Mouse (Mus musculus) kidney, postnatal 14 days (tissue): Measurements from ENCODE around the gene Adamts8.

Experiments
- DNase-seq: peaks from one replicate; pipeline ENCODE4 v3.0.0; 2022; ENCODE audit warnings: mixed read lengths

The Adamts8 gene

GRCm38 (mm10) chr9:30922197-30922894 is 20.0 kb upstream of the Adamts8 start, which contains the start of gene Adamts15:
TSS of gene Adamts15 (minus strand) at chr9:30922452.
- DNase-seq: peak; percentile 88

- DNase-seq: no peak
Observed at GRCm38 (mm10) chr9:30928759-30929158, 13.6 kb upstream of the Adamts8 start.

GRCm38 (mm10) chr9:30932346-30932745 is 10.0 kb upstream of the Adamts8 start:
- no peak for DNase-seq

GRCm38 (mm10) chr9:30934827-30935226 is 7.5 kb upstream of the Adamts8 start:
- DNase-seq: no peak

GRCm38 (mm10) chr9:30936674-30937438 is 5.5 kb upstream of the Adamts8 start:
- peak; percentile 66 for DNase-seq

GRCm38 (mm10) chr9:30940328-30940727 is 2.0 kb upstream of the Adamts8 start:
- peak; percentile 90 for DNase-seq

GRCm38 (mm10) chr9:30943341-30943740 is 979 bp downstream of the Adamts8 start:
- no peak for DNase-seq

GRCm38 (mm10) chr9:30944234-30944633 is 1.9 kb downstream of the Adamts8 start:
- no peak for DNase-seq

- DNase-seq: peak; percentile 36
Observed at GRCm38 (mm10) chr9:30945276-30945675, 2.9 kb downstream of the Adamts8 start.

GRCm38 (mm10) chr9:30949422-30949821 is 7.1 kb downstream of the Adamts8 start:
- DNase-seq: no peak

GRCm38 (mm10) chr9:30949971-30950370 is 7.6 kb downstream of the Adamts8 start:
- no peak for DNase-seq

- peak; percentile 57 for DNase-seq
Observed at GRCm38 (mm10) chr9:30950592-30950991, 8.2 kb downstream of the Adamts8 start.

GRCm38 (mm10) chr9:30951461-30951860 is 9.1 kb downstream of the Adamts8 start:
- no peak for DNase-seq

GRCm38 (mm10) chr9:30953287-30953686 is 10.9 kb downstream of the Adamts8 start:
- DNase-seq: peak; percentile 24

- DNase-seq: no peak
Observed at GRCm38 (mm10) chr9:30955246-30955645, 12.9 kb downstream of the Adamts8 start.

- DNase-seq: no peak
Observed at GRCm38 (mm10) chr9:30963780-30964179, 21.4 kb downstream of the Adamts8 start.

GRCm38 (mm10) chr9:30964685-30965084 is 22.3 kb downstream of the Adamts8 start:
- DNase-seq: no peak

- DNase-seq: no peak
Observed at GRCm38 (mm10) chr9:30966881-30967280, 24.5 kb downstream of the Adamts8 start.

- DNase-seq: no peak
Observed at GRCm38 (mm10) chr9:30968130-30968529, 25.8 kb downstream of the Adamts8 start.

GRCm38 (mm10) chr9:30970001-30970400 is 27.6 kb downstream of the Adamts8 start:
- DNase-seq: no peak

- no peak for DNase-seq
Observed at GRCm38 (mm10) chr9:30971967-30972366, 29.6 kb downstream of the Adamts8 start.

GRCm38 (mm10) chr9:30976339-30977023 is 34.1 kb downstream of the Adamts8 start:
- no peak for DNase-seq

GRCm38 (mm10) chr9:30980467-30980866 is 38.1 kb downstream of the Adamts8 start:
- no peak for DNase-seq

- no peak for DNase-seq
Observed at GRCm38 (mm10) chr9:30985782-30986181, 43.4 kb downstream of the Adamts8 start.
